Mouse (Mus musculus) testis, postnatal 10 days (tissue): Measurements from ENCODE around the gene Srsf12.

Experiments
- DNase-seq: peaks from one replicate; pipeline ENCODE4 v3.0.0; 2021; ENCODE audit warnings: low spot score

The Srsf12 gene

GRCm38 (mm10) chr4:33208881-33209841 lies at the start of gene Srsf12:
TSS of gene Srsf12 (plus strand) at chr4:33208991.
- peak; percentile 51 for DNase-seq

GRCm38 (mm10) chr4:33183477-33183876 lies 25.3 kb upstream of the Srsf12 start:
- DNase-seq, result no peak

DNA sequence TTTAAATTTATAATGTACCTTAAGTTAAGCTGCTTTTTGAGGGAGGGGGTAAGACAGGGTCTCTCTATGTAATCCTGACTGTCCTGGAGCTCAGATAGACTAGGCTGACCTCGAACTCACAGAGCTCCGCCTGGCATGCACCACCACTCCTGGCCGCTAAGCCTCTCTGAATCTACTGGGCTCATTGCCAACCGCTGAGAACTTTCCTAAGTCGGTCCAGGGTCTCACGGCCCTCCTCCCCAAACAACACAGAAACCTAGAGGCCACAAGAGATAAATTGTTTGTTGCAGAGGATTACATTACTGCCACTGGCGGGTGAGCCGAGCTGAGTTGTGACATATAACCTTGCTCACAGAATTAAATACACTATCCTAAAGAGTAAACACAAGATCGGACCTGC lies 20.6 kb upstream of the Srsf12 start:
- DNase-seq, result peak; percentile 75

- DNase-seq, result peak; percentile 91
These were observed 19.7 kb upstream of the Srsf12 start for GRCm38 (mm10) chr4:33188781-33189734.

GRCm38 (mm10) chr4:33189735-33190036 lies 19.1 kb upstream of the Srsf12 start, which contains the start of gene Pm20d2:
TSS of gene Pm20d2 (minus strand) at chr4:33189737.
- no peak for DNase-seq

- no peak for DNase-seq
These were observed 10.7 kb upstream of the Srsf12 start for GRCm38 (mm10) chr4:33198117-33198516.

DNA sequence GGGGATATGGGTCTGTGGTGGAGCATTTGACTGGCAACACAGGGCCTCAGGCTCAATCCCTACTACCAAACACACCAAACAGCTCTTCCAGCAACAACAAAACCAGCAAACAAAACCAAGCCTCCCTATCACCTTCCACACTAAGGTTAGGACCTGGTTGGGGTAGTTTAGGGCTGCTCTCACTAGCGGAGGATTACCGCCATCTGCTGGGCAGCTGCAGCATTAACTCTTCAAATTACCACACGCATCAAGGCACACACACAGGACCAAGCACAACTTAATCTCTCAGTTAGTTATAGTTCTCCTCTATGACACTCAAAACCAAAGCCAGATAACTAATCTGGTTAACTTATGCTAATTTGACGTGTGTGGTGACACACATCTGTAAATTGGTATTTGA lies 4.1 kb upstream of the Srsf12 start:
- peak; percentile 76 for DNase-seq

DNA sequence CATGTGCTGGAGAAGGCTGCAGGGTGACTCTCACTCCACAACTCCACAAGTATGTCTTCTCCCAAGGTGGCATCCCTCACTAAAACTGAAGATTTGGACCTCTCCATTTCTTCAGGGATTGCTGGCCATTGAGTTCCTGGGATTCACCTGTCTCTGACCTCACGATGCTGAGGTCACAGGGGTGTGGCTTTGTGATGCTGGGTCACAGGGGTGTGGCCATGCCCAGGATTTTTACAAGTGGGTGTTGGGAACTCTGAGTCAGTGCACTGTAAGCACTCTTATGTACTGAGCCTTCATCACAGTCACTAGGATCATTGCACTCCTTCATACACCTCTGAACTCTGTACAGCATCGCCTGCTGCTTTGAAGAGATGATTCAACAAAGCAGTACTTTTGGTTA lies 1.2 kb upstream of the Srsf12 start:
- DNase-seq, result no peak

DNA sequence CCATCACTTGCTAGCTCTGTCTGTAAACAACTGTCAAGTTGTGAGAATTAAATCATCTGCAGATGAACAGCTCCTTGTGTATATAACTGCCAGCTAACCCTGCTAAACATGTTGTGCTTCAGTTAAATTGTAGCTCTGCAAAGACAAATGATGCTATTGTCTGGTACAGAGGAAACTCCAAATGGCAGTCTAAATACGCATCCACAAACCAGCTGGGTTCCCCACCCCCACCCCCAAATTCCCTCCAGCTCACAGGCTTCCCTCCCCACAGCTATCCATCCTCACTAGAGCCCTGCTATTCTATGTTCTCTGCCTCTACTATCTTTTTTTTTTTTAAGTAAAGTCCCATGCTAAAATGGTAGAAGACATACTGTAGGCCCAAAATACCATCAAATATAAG lies 13.1 kb downstream of the Srsf12 start:
- DNase-seq, result no peak

DNA sequence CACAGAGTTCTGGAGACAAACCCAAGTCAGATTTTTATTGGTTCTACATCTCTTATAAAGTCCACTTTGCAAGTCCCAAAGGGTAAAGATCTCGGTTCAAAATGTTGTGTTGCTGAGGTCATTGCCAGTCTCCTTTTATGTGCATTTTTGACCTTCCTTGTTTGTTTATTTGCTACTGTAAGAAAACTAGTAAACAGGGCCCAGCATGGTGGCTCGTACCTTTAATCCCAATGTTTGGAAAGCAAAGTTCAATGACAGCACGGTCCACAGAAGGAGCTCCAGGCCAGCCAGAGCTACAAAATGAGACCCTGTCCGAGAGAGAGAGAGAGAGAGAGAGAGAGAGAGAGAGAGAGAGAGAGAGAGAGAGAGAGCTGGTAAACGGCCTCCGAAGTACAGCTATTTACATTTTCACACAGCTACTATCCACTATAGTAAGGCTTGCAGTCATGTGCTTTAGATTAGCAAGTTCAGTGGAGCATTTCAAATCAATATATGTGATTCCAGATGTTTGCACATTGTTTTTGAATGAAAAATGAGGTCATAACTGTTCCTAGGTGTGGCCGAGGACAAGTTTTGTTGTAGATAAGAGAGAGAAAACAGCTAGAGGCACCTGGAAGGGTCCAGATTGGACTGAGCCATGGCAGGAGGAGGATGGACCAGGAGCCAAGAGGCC lies 15.3 kb downstream of the Srsf12 start:
- no peak for DNase-seq

- DNase-seq, result no peak
These were observed 18.4 kb downstream of the Srsf12 start for GRCm38 (mm10) chr4:33227164-33227563.

GRCm38 (mm10) chr4:33229639-33230038 lies 20.8 kb downstream of the Srsf12 start:
- no peak for DNase-seq

DNA sequence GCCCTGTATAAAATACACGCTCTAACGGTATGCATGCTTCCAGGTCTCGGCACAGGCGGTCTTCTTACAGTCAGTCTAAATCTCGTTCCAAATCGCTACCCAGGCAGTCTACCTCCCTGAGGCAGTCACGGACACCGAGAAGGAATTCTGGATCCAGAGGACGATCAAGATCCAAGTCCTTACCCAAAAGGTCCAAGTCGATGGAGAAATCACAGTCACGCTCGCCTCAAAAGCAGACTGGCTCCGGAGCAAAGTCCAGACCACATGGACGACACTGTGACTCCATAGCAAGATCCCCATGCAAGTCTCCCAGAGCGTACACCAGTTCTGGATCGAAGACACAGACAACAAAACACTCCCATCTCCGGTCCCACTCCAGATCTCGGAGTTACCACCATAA lies 22.1 kb downstream of the Srsf12 start:
- DNase-seq, result no peak

- DNase-seq, result peak; percentile 68
These were observed 33.7 kb downstream of the Srsf12 start for GRCm38 (mm10) chr4:33242536-33242935.

DNA sequence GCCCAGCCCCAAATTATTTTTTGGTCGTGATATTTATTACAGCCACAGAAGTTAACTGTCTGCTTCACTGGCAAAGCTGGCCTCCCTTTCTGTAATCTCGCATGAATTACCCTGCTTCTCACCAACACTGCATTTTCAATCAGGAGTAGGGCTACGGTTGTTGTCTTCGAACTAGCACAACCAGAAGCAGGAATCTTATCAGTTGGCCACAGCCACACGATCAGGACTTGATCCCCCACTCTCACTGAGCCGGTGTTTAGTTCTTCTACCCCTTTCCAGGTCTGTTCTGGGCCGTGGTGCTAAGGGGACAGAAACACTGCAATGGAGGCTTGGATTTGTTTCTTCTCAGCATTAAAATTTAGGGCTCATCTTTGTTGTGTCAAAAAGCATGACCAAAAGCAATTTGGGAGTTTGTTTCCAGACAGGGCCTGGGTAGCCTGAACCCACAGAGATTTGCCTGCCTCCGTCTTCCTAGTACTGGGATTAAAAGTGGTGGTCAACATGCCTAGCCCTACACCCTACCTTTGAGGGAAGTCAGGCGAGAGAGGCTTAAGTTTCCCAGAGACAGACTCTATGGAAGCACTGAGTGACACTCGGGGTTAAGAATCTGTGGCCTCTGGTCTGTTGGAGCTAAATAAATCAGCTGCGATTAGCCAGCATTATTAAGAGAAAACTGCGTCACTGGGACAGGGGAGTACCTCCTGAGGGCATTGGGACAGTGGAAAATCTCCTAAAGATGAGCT lies 34.4 kb downstream of the Srsf12 start:
- no peak for DNase-seq

- no peak for DNase-seq
These were observed 35.1 kb downstream of the Srsf12 start for GRCm38 (mm10) chr4:33243921-33244320.

- DNase-seq, result no peak
These were observed 37.1 kb downstream of the Srsf12 start for GRCm38 (mm10) chr4:33245853-33246395.

DNA sequence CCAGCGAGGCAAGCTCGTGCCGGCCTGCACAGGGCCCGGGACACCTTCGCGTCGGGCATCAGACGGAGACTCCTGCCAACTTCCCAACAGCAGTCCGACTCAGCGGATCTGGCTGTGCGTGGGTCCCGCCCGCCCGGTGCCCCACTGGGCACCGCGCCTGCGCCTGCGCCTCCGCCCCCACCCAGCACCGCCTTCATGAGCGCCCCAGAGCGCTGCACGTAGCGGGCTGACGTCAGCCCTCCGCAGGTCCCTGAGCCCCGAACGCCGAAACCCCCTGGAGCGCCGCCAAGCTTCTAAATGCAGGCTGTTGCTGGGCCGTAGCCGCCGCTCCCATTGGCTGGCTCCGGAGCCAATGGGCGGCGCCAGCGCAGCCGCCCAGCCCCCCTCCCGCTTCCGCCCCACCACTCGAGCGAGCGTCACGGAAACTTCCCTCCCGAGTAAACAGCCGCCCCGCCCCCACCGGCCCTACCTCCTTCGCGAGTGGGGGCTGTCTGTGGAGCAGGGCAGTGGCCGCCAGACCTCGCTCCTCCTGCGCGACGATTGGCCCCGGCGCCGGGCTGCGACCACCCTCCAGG lies 38.8 kb downstream of the Srsf12 start:
- peak; percentile 100 for DNase-seq

- peak; percentile 99 for DNase-seq
These were observed 39.5 kb downstream of the Srsf12 start for GRCm38 (mm10) chr4:33248062-33248889.

DNA sequence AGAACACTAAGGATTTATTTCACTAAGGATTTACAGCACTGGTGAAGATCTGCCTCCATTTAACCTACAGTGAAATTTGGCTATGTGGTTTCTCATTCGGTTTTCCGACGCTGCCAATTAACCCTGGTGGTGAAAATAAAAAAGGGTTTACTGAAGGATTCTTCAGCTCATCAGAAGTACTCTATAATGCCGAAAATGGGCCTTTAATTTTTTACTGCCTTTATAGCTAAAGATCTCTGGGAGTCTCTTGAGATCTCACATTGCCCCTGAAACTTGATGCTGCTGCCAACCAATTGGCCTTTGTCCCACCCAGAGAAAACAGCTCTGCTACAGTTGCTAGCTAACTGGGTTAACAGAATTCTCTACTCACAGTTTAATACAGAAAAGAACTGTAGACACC lies 40.1 kb downstream of the Srsf12 start:
- DNase-seq, result no peak
